Mouse (Mus musculus) spleen, adult 10 weeks (tissue): ENCODE measurements around the gene Olfr1385. TPM values are rescaled to one million over a fixed set of nuclear protein-coding genes. Genes with fewer than 3 reads are reported as not detected.

Experiments used
- polyA plus RNA-seq: library from polyadenylated mRNA; stranded (reverse); fragments of 350-450 nt; fragmentation: Illumina TruSeq; extraction: RNeasy Lipid Tissue Mini Kit (QIAGEN cat#74804); gene quantifications from one replicate; pipeline ENCODE4 v1.2.3, GENCODE M21; 2015; ENCODE audit warnings: low replicate concordance; ENCODE audit not compliant: insufficient read depth

Olfr1385 gene
- polyA plus RNA-seq = not detected

GRCm38 (mm10) chr11:49488770-49489169 is at the start of gene Olfr1385:
TSS of gene Olfr1385 (plus strand) at chr11:49489070.

GRCm38 (mm10) chr11:49455043-49455442 is 33.8 kb upstream of the Olfr1385 start, which contains the start of gene Olfr1387:
TSS of gene Olfr1387 (plus strand) at chr11:49455343.

GRCm38 (mm10) chr11:49464746-49465145 is 24.1 kb upstream of the Olfr1385 start, which contains the start of gene Olfr1386:
TSS of gene Olfr1386 (plus strand) at chr11:49465046.

GRCm38 (mm10) chr11:49519348-49519747 is 30.5 kb downstream of the Olfr1385 start, which contains the start of gene Olfr1383:
TSS of gene Olfr1383 (plus strand) at chr11:49519648.

GRCm38 (mm10) chr11:49527947-49528346 is 39.1 kb downstream of the Olfr1385 start, which contains the start of gene Olfr1382:
TSS of gene Olfr1382 (plus strand) at chr11:49528247.

GRCm38 (mm10) chr11:49543149-49543548 is 54.3 kb downstream of the Olfr1385 start, which contains the start of gene Olfr1381:
TSS of gene Olfr1381 (plus strand) at chr11:49543449.

Other genes starting within 250 kb of the Olfr1385 start
- 120 TPM for gene Mgat1, start 244.9 kb upstream of the Olfr1385 start, polyA plus RNA-seq
- gene Olfr1393, start 210.8 kb upstream of the Olfr1385 start, polyA plus RNA-seq = 0.17 TPM
- gene Olfr1392, start 203.8 kb upstream of the Olfr1385 start, polyA plus RNA-seq = 0.17 TPM
- gene Olfr10, start 184.3 kb upstream of the Olfr1385 start, polyA plus RNA-seq = not detected
- not detected for gene Olfr1391, start 166.3 kb upstream of the Olfr1385 start, polyA plus RNA-seq
- not detected for gene Olfr1390, start 153.9 kb upstream of the Olfr1385 start, polyA plus RNA-seq
- not detected for gene Olfr1389, start 66.0 kb upstream of the Olfr1385 start, polyA plus RNA-seq
- 0.43 TPM for gene Olfr1388, start 52.4 kb upstream of the Olfr1385 start, polyA plus RNA-seq
- not detected for gene Olfr1387, start 33.7 kb upstream of the Olfr1385 start, polyA plus RNA-seq
- not detected for gene Olfr1386, start 24.0 kb upstream of the Olfr1385 start, polyA plus RNA-seq
- gene Olfr1384, start 17.7 kb downstream of the Olfr1385 start, polyA plus RNA-seq = not detected
- gene Olfr1383, start 30.6 kb downstream of the Olfr1385 start, polyA plus RNA-seq = not detected
- gene Olfr1382, start 39.2 kb downstream of the Olfr1385 start, polyA plus RNA-seq = not detected
- not detected for gene Olfr1381, start 54.4 kb downstream of the Olfr1385 start, polyA plus RNA-seq
- gene Olfr1380, start 67.8 kb downstream of the Olfr1385 start, polyA plus RNA-seq = not detected
- gene Flt4, start 120.2 kb downstream of the Olfr1385 start, polyA plus RNA-seq = 3.9 TPM
- gene Scgb3a1, start 174.5 kb downstream of the Olfr1385 start, polyA plus RNA-seq = not detected
- 109 TPM for gene Cnot6, start 223.7 kb downstream of the Olfr1385 start, polyA plus RNA-seq